ENCODE assay signal across 8 mouse cellular contexts in genomic region chr19:6342276-6342933, GRCm38 (mm10). TPM values are rescaled to one million over a fixed set of nuclear protein-coding genes. Genes with fewer than 3 reads are reported as not detected.
DNase-seq lines count a peak whose midpoint lies in the region; ATAC-seq lines count a peak whose summit lies in the region.

No protein-coding gene starts in this region.

- H3K27me3 ChIP-seq in hindbrain, embryonic 16.5 days (replicated peaks; ENCODE audit: control insufficient read depth, insufficient read depth, low read length), result no peaks in the 10 kb centered on the region
- H3K27me3 ChIP-seq in midbrain, embryonic 13.5 days, result no peaks in the 10 kb centered on the region

- no peak for ATAC-seq in hindbrain, embryonic 16.5 days
- no peak; the same call in 1 of the 2 replicates for ATAC-seq in midbrain, embryonic 13.5 days
- ATAC-seq in erythroid progenitor cell, adult 5-6 weeks (replicated peaks; ENCODE audit: low FRiP score, poor library complexity, severe bottlenecking), result no peak

- H3K4me1 ChIP-seq in hindbrain, embryonic 16.5 days (ENCODE audit: control insufficient read depth, insufficient read depth, low read depth, low read length), result peaks cover 13% of the 10 kb centered on the region
- H3K4me1 ChIP-seq in midbrain, embryonic 13.5 days (replicated peaks), result peaks cover 25% of the 10 kb centered on the region

- H3K9me3 ChIP-seq in hindbrain, embryonic 16.5 days (ENCODE audit: control insufficient read depth, low read length), result no peaks in the 10 kb centered on the region
- no peaks in the 10 kb centered on the region for H3K9me3 ChIP-seq in midbrain, embryonic 13.5 days

- H3K4me3 ChIP-seq in hindbrain, embryonic 16.5 days (ENCODE audit: low read length), result peak overlapping the region; percentile 63; the same call in 1 of the 2 replicates
- no peak overlapping the region for H3K4me3 ChIP-seq in midbrain, embryonic 13.5 days (replicated peaks)

- WGBS in hindbrain, embryonic 16.5 days, result 79% methylated on average over 5 of the region's 5 CpGs
- WGBS in midbrain, embryonic 13.5 days, result 78% methylated on average over 5 of the region's 5 CpGs

- no peak overlapping the region for H3K9ac ChIP-seq in hindbrain, embryonic 16.5 days (ENCODE audit: low read depth, low read length)
- no peak overlapping the region for H3K9ac ChIP-seq in midbrain, embryonic 13.5 days (replicated peaks)

- peak; percentile 97 for DNase-seq in heart, adult 11 months
- no peak for DNase-seq in heart, adult 8-10 months (ENCODE audit: low spot score)
- DNase-seq in CD4-positive helper T cell, adult 2 months (ENCODE audit: low read depth, low spot score), result peak; percentile 26
- no peak for DNase-seq in layer of hippocampus, adult 18-20 months (ENCODE audit: low spot score in 2 of 2)
- DNase-seq in gastrocnemius, postnatal 10 days, result no peak

- H3K27ac ChIP-seq in hindbrain, embryonic 16.5 days (ENCODE audit: low read depth, low read length), result no peak overlapping the region
- H3K27ac ChIP-seq in midbrain, embryonic 13.5 days, result no peak overlapping the region

- H3K36me3 ChIP-seq in hindbrain, embryonic 16.5 days (ENCODE audit: control insufficient read depth, insufficient read depth, low read length), result peaks cover 66% of the 10 kb centered on the region
- H3K36me3 ChIP-seq in midbrain, embryonic 13.5 days, result peaks cover 85% of the 10 kb centered on the region

- peak overlapping the region; percentile 78; the same call in 1 of the 2 replicates for H3K4me2 ChIP-seq in hindbrain, embryonic 16.5 days (ENCODE audit: low read length)
- peak overlapping the region; percentile 86; the same call in 1 of the 2 replicates for H3K4me2 ChIP-seq in midbrain, embryonic 13.5 days (replicated peaks)

RNA-seq across cellular contexts. Expression of gene Map4k2, which starts 1.5 kb away (rescaled TPM):
- 10 to 100 TPM; 33.4 to 44.4 (median 34.7) TPM for total RNA-seq in heart, adult 8-10 months (2022)
- 19.6 and 23.1 TPM in 2 replicates for polyA plus RNA-seq in hindbrain, embryonic 16.5 days (2015; fragmentation: Nextera tagmentation; extraction: Ambion mirVana)
- polyA plus RNA-seq in midbrain, embryonic 13.5 days (2015; fragmentation: Nextera tagmentation; extraction: Ambion mirVana), result 13.6 and 17.1 TPM in 2 replicates
- total RNA-seq in layer of hippocampus, adult 18-20 months (2021), result 10 to 100 TPM; 82.2 to 89.6 TPM
- total RNA-seq in erythroid progenitor cell, adult 5-6 weeks (2015; ENCODE audit: low replicate concordance), result 14.7 and 19.8 TPM in 2 replicates
- 19.4 and 37.7 TPM in 2 replicates for total RNA-seq in erythroid progenitor cell, adult 5-6 weeks (2017; ENCODE audit: low replicate concordance)
- 10 to 100 TPM; 11.9 to 19.3 TPM for total RNA-seq in gastrocnemius, postnatal 10 days (2021)

RNA-seq across cellular contexts. Expression of gene Men1, which starts 7.6 kb away (rescaled TPM):
- total RNA-seq in heart, adult 8-10 months (2022), result 10 to 100 TPM in 3 of 4 experiments, 1 to 10 TPM in 1; 10.0 to 16.0 (median 12.3) TPM
- 68.4 and 85.0 TPM in 2 replicates for polyA plus RNA-seq in hindbrain, embryonic 16.5 days (2015; fragmentation: Nextera tagmentation; extraction: Ambion mirVana)
- 74.4 and 81.1 TPM in 2 replicates for polyA plus RNA-seq in midbrain, embryonic 13.5 days (2015; fragmentation: Nextera tagmentation; extraction: Ambion mirVana)
- total RNA-seq in layer of hippocampus, adult 18-20 months (2021), result 10 to 100 TPM; 63.0 to 71.3 TPM
- total RNA-seq in erythroid progenitor cell, adult 5-6 weeks (2015; ENCODE audit: low replicate concordance), result 5.4 and 23.9 TPM in 2 replicates
- 10.0 and 17.1 TPM in 2 replicates for total RNA-seq in erythroid progenitor cell, adult 5-6 weeks (2017; ENCODE audit: low replicate concordance)
- total RNA-seq in gastrocnemius, postnatal 10 days (2021), result 10 to 100 TPM; 11.3 to 12.9 TPM

RNA-seq across cellular contexts. Expression of gene Sf1, which starts 21.1 kb away (rescaled TPM):
- 100 to 1,000 TPM in 1 of 4 experiments, 10 to 100 TPM in 3; 84.3 to 103 (median 91.3) TPM for total RNA-seq in heart, adult 8-10 months (2022)
- polyA plus RNA-seq in hindbrain, embryonic 16.5 days (2015; fragmentation: Nextera tagmentation; extraction: Ambion mirVana), result 81.4 and 106 TPM in 2 replicates
- polyA plus RNA-seq in midbrain, embryonic 13.5 days (2015; fragmentation: Nextera tagmentation; extraction: Ambion mirVana), result 120 and 128 TPM in 2 replicates
- 100 to 1,000 TPM; 196 to 207 TPM for total RNA-seq in layer of hippocampus, adult 18-20 months (2021)
- 145 and 153 TPM in 2 replicates for total RNA-seq in erythroid progenitor cell, adult 5-6 weeks (2015; ENCODE audit: low replicate concordance)
- total RNA-seq in erythroid progenitor cell, adult 5-6 weeks (2017; ENCODE audit: low replicate concordance), result 171 and 223 TPM in 2 replicates
- total RNA-seq in gastrocnemius, postnatal 10 days (2021), result 100 to 1,000 TPM in 1 of 2 experiments, 10 to 100 TPM in 1; 88.6 to 123 TPM

RNA-seq across cellular contexts. Expression of gene Cdc42bpg, which starts 36.1 kb away (rescaled TPM):
- total RNA-seq in heart, adult 8-10 months (2022), result 10 to 100 TPM; 14.7 to 17.1 (median 15.4) TPM
- 0.26 and 0.31 TPM in 2 replicates for polyA plus RNA-seq in hindbrain, embryonic 16.5 days (2015; fragmentation: Nextera tagmentation; extraction: Ambion mirVana)
- 0.39 and 0.46 TPM in 2 replicates for polyA plus RNA-seq in midbrain, embryonic 13.5 days (2015; fragmentation: Nextera tagmentation; extraction: Ambion mirVana)
- total RNA-seq in layer of hippocampus, adult 18-20 months (2021), result 1 to 10 TPM; 4.8 to 5.6 TPM
- 0.36 TPM in 1 of 2 replicates, not detected in the other for total RNA-seq in erythroid progenitor cell, adult 5-6 weeks (2015; ENCODE audit: low replicate concordance)
- 1.4 and 1.5 TPM in 2 replicates for total RNA-seq in erythroid progenitor cell, adult 5-6 weeks (2017; ENCODE audit: low replicate concordance)
- total RNA-seq in gastrocnemius, postnatal 10 days (2021), result 1 to 10 TPM; 4.2 to 4.5 TPM

RNA-seq across cellular contexts. Expression of gene Pygm, which starts 41.8 kb away (rescaled TPM):
- total RNA-seq in heart, adult 8-10 months (2022), result 1,000 to 10,000 TPM; 1,301 to 1,379 (median 1,330) TPM
- 10.2 and 13.2 TPM in 2 replicates for polyA plus RNA-seq in hindbrain, embryonic 16.5 days (2015; fragmentation: Nextera tagmentation; extraction: Ambion mirVana)
- 1.9 and 2.2 TPM in 2 replicates for polyA plus RNA-seq in midbrain, embryonic 13.5 days (2015; fragmentation: Nextera tagmentation; extraction: Ambion mirVana)
- total RNA-seq in layer of hippocampus, adult 18-20 months (2021), result 10 to 100 TPM; 26.4 to 27.2 TPM
- 2.2 and 4.6 TPM in 2 replicates for total RNA-seq in erythroid progenitor cell, adult 5-6 weeks (2015; ENCODE audit: low replicate concordance)
- 0.64 and 2.6 TPM in 2 replicates for total RNA-seq in erythroid progenitor cell, adult 5-6 weeks (2017; ENCODE audit: low replicate concordance)
- total RNA-seq in gastrocnemius, postnatal 10 days (2021), result 1,000 to 10,000 TPM; 3,066 to 3,425 TPM

Comparison
In these comparisons a context has a peak if more than half of its experiments do, and no peak if none do; other contexts are left out.
1. DNase-seq: peak in heart, adult 11 months (single experiment) and CD4-positive helper T cell, adult 2 months (single experiment); none in heart, adult 8-10 months (single experiment), layer of hippocampus, adult 18-20 months (0 of 2) and gastrocnemius, postnatal 10 days (single experiment).